Mouse (Mus musculus): ENCODE results near the gene Cngb1. TPM values are rescaled to one million over a fixed set of nuclear protein-coding genes. Genes with fewer than 3 reads are reported as not detected.

The Cngb1 gene
- polyA plus RNA-seq, 1 experiment from 2014 or later, result 0.28 TPM

- Histone ChIP-seq H3K4me2 (ENCODE audit: low read depth, low read length) (no peak overlapping the region), H3K9me3 (replicated peaks; ENCODE audit: control insufficient read depth, low read length) (no peaks in the 10 kb centered on the region), H3K4me1 (ENCODE audit: control insufficient read depth, insufficient read depth, low read length) (no peaks in the 10 kb centered on the region), H3K4me3 (replicated peaks; ENCODE audit: low read length) (no peak overlapping the region), H3K27me3 (ENCODE audit: control insufficient read depth, insufficient read depth, low read length) (no peaks in the 10 kb centered on the region), H3K9ac (ENCODE audit: low read length) (no peak overlapping the region), H3K36me3 (ENCODE audit: control insufficient read depth, insufficient read depth, low read length) (no peaks in the 10 kb centered on the region), H3K27ac (ENCODE audit: low read length) (no peak overlapping the region)
- ATAC-seq (ENCODE audit: insufficient read depth, low FRiP score), result no peak
- 63% methylated on average over 18 of the region's 18 CpGs for WGBS
These were observed 6.5 kb upstream of the Cngb1 start for GRCm38 (mm10) chr8:95312836-95313235.

- no peak for ATAC-seq (ENCODE audit: insufficient read depth, low FRiP score)
- H3K4me2 ChIP-seq (ENCODE audit: low read depth, low read length), result no peak within 1 kb of the TSS
- H3K4me3 ChIP-seq (replicated peaks; ENCODE audit: low read length), result no peak within 1 kb of the TSS
- no peaks in the 10 kb centered on the region for H3K4me1 ChIP-seq (ENCODE audit: control insufficient read depth, insufficient read depth, low read length)
- 37% methylated on average over 6 of the region's 6 CpGs for WGBS
- no peak within 1 kb of the TSS for H3K9ac ChIP-seq (ENCODE audit: low read length)
- no peaks in the 10 kb centered on the region for H3K36me3 ChIP-seq (ENCODE audit: control insufficient read depth, insufficient read depth, low read length)
- H3K9me3 ChIP-seq (replicated peaks; ENCODE audit: control insufficient read depth, low read length), result no peaks in the 10 kb centered on the region
- H3K27ac ChIP-seq (ENCODE audit: low read length), result no peak within 1 kb of the TSS
- no peaks in the 10 kb centered on the region for H3K27me3 ChIP-seq (ENCODE audit: control insufficient read depth, insufficient read depth, low read length)
These were observed 4.1 kb upstream of the Cngb1 start, which contains the start of gene Tepp for GRCm38 (mm10) chr8:95310342-95310970. TSS of gene Tepp (plus strand) at chr8:95310566.

GRCm38 (mm10) chr8:95305526-95305925 lies 859 bp downstream of the Cngb1 start:
- H3K9me3 ChIP-seq (replicated peaks; ENCODE audit: control insufficient read depth, low read length), result no peaks in the 10 kb centered on the region
- no peak overlapping the region for H3K4me2 ChIP-seq (ENCODE audit: low read depth, low read length)
- no peak overlapping the region for H3K9ac ChIP-seq (ENCODE audit: low read length)
- H3K36me3 ChIP-seq (ENCODE audit: control insufficient read depth, insufficient read depth, low read length), result no peaks in the 10 kb centered on the region
- 59% methylated on average over 4 of the region's 4 CpGs for WGBS
- no peak overlapping the region for H3K27ac ChIP-seq (ENCODE audit: low read length)
- H3K4me3 ChIP-seq (replicated peaks; ENCODE audit: low read length), result no peak overlapping the region
- no peaks in the 10 kb centered on the region for H3K4me1 ChIP-seq (ENCODE audit: control insufficient read depth, insufficient read depth, low read length)
- no peaks in the 10 kb centered on the region for H3K27me3 ChIP-seq (ENCODE audit: control insufficient read depth, insufficient read depth, low read length)
- no peak for ATAC-seq (ENCODE audit: insufficient read depth, low FRiP score)

DNA sequence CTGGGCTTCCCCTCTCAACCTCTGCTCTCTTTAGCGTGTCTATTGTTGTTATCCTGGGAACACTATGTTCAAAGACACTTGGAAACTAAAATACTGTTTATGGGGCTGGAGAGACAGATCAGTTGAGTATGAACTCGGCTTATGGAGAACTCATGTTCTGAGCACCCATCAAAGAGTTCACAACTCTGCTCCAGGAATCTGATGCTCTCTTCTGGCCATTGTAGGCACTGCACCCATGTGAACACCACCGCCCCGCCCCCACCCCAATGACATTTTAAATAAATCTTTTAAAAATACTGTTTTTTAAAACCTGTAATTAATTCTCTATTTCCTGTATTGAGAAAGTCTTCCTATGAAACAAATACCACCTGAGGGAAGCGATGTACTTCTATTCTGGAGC lies 4.0 kb downstream of the Cngb1 start:
- Histone ChIP-seq H3K9me3 (replicated peaks; ENCODE audit: control insufficient read depth, low read length) (no peaks in the 10 kb centered on the region), H3K36me3 (ENCODE audit: control insufficient read depth, insufficient read depth, low read length) (no peaks in the 10 kb centered on the region), H3K4me1 (ENCODE audit: control insufficient read depth, insufficient read depth, low read length) (no peaks in the 10 kb centered on the region), H3K9ac (ENCODE audit: low read length) (no peak overlapping the region), H3K4me3 (replicated peaks; ENCODE audit: low read length) (no peak overlapping the region), H3K27ac (ENCODE audit: low read length) (no peak overlapping the region), H3K4me2 (ENCODE audit: low read depth, low read length) (no peak overlapping the region), H3K27me3 (ENCODE audit: control insufficient read depth, insufficient read depth, low read length) (no peaks in the 10 kb centered on the region)
- ATAC-seq (ENCODE audit: insufficient read depth, low FRiP score), result no peak
- WGBS, result 12% methylated on average over 5 of the region's 5 CpGs

GRCm38 (mm10) chr8:95293891-95294290 lies 12.5 kb downstream of the Cngb1 start:
- H3K36me3 ChIP-seq (ENCODE audit: control insufficient read depth, insufficient read depth, low read length), result no peaks in the 10 kb centered on the region
- ATAC-seq (ENCODE audit: insufficient read depth, low FRiP score), result peak; percentile 86
- H3K9me3 ChIP-seq (replicated peaks; ENCODE audit: control insufficient read depth, low read length), result no peaks in the 10 kb centered on the region
- H3K4me2 ChIP-seq (ENCODE audit: low read depth, low read length), result peak overlapping the region; percentile 35
- peak overlapping the region; percentile 31 for H3K9ac ChIP-seq (ENCODE audit: low read length)
- H3K27ac ChIP-seq (ENCODE audit: low read length), result peak overlapping the region; percentile 62
- peak overlapping the region; percentile 20 for H3K4me3 ChIP-seq (replicated peaks; ENCODE audit: low read length)
- H3K27me3 ChIP-seq (ENCODE audit: control insufficient read depth, insufficient read depth, low read length), result no peaks in the 10 kb centered on the region; the same call in 1 of the 2 replicates
- 52% methylated on average over 7 of the region's 7 CpGs for WGBS
- no peaks in the 10 kb centered on the region for H3K4me1 ChIP-seq (ENCODE audit: control insufficient read depth, insufficient read depth, low read length)

DNA sequence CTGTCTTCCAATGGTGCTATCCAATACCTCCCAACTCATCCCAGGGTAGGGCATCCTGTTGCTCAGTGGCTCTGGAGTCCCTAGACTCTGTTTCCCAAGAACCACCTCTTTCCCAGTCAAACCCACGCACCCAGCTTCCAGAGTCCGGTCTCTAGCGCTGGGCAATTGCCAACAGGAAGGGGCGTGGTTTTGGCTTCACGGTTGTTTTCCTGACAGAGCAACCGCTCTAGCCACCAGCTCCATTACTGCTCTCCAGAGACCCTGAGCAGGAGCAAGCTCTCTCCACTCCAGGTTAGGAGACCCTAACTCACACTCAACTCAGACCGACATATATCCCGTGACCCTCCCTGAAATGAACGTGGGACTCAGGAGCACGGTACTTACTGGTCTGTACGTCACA lies 13.2 kb downstream of the Cngb1 start:
- Histone ChIP-seq H3K27me3 (ENCODE audit: control insufficient read depth, insufficient read depth, low read length) (no peaks in the 10 kb centered on the region; the same call in 1 of the 2 replicates), H3K4me1 (ENCODE audit: control insufficient read depth, insufficient read depth, low read length) (no peaks in the 10 kb centered on the region), H3K36me3 (ENCODE audit: control insufficient read depth, insufficient read depth, low read length) (no peaks in the 10 kb centered on the region), H3K4me2 (ENCODE audit: low read depth, low read length) (peak overlapping the region; percentile 35), H3K27ac (ENCODE audit: low read length) (no peak overlapping the region; the same call in 1 of the 2 replicates), H3K4me3 (replicated peaks; ENCODE audit: low read length) (peak overlapping the region; percentile 20; the same call in 1 of the 2 replicates), H3K9me3 (replicated peaks; ENCODE audit: control insufficient read depth, low read length) (no peaks in the 10 kb centered on the region), H3K9ac (ENCODE audit: low read length) (peak overlapping the region; percentile 35; the same call in 1 of the 2 replicates)
- WGBS, result 64% methylated on average over 11 of the region's 11 CpGs
- no peak for ATAC-seq (ENCODE audit: insufficient read depth, low FRiP score)

- 58% methylated on average over 6 of the region's 6 CpGs for WGBS
- Histone ChIP-seq H3K4me3 (replicated peaks; ENCODE audit: low read length) (no peak overlapping the region), H3K4me1 (ENCODE audit: control insufficient read depth, insufficient read depth, low read length) (no peaks in the 10 kb centered on the region), H3K36me3 (ENCODE audit: control insufficient read depth, insufficient read depth, low read length) (no peaks in the 10 kb centered on the region), H3K9ac (ENCODE audit: low read length) (no peak overlapping the region), H3K27me3 (ENCODE audit: control insufficient read depth, insufficient read depth, low read length) (no peaks in the 10 kb centered on the region), H3K9me3 (replicated peaks; ENCODE audit: control insufficient read depth, low read length) (no peaks in the 10 kb centered on the region), H3K27ac (ENCODE audit: low read length) (no peak overlapping the region), H3K4me2 (ENCODE audit: low read depth, low read length) (no peak overlapping the region)
- no peak for ATAC-seq (ENCODE audit: insufficient read depth, low FRiP score)
These were observed 17.2 kb downstream of the Cngb1 start for GRCm38 (mm10) chr8:95289066-95289650.

DNA sequence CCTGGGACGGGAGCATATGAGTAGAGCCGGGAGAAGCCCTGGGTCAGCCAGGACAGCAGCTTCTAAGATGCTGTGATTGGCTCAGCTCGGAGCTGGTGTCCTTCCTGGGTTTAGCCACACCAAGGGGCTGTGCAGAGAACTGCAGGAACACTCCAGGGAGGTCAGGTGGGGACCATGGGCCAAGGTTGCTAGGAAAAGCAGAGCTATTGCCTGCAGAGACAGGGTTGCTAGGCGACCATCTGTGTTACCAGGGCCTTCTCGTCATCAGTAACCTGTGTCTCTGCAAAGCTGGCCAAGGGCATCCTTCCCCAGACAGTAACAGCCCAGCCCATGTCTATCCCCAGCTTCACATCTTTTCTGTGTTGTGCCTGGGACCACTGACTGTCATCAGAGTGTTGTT lies 24.9 kb downstream of the Cngb1 start:
- ATAC-seq (ENCODE audit: insufficient read depth, low FRiP score), result no peak
- WGBS, result 59% methylated on average over 5 of the region's 5 CpGs
- H3K27ac ChIP-seq (ENCODE audit: low read length), result no peak overlapping the region

GRCm38 (mm10) chr8:95272871-95273270 lies 33.5 kb downstream of the Cngb1 start:
- no peak overlapping the region for H3K4me3 ChIP-seq (replicated peaks; ENCODE audit: low read length)
- no peak overlapping the region for H3K4me2 ChIP-seq (ENCODE audit: low read depth, low read length)
- ATAC-seq (ENCODE audit: insufficient read depth, low FRiP score), result no peak
- no peaks in the 10 kb centered on the region for H3K4me1 ChIP-seq (ENCODE audit: control insufficient read depth, insufficient read depth, low read length)
- WGBS, result 31% methylated on average over 2 of the region's 2 CpGs
- H3K9me3 ChIP-seq (replicated peaks; ENCODE audit: control insufficient read depth, low read length), result no peaks in the 10 kb centered on the region
- no peak overlapping the region for H3K9ac ChIP-seq (ENCODE audit: low read length)
- H3K27me3 ChIP-seq (ENCODE audit: control insufficient read depth, insufficient read depth, low read length), result no peaks in the 10 kb centered on the region
- H3K36me3 ChIP-seq (ENCODE audit: control insufficient read depth, insufficient read depth, low read length), result no peaks in the 10 kb centered on the region
- no peak overlapping the region for H3K27ac ChIP-seq (ENCODE audit: low read length)

More for the DNA sequence above, 24.9 kb downstream of the Cngb1 start:
- Histone ChIP-seq H3K4me2 (ENCODE audit: low read depth, low read length) (no peak overlapping the region), H3K9ac (ENCODE audit: low read length) (no peak overlapping the region), H3K27me3 (ENCODE audit: control insufficient read depth, insufficient read depth, low read length) (no peaks in the 10 kb centered on the region), H3K36me3 (ENCODE audit: control insufficient read depth, insufficient read depth, low read length) (no peaks in the 10 kb centered on the region), H3K4me1 (ENCODE audit: control insufficient read depth, insufficient read depth, low read length) (no peaks in the 10 kb centered on the region), H3K9me3 (replicated peaks; ENCODE audit: control insufficient read depth, low read length) (no peaks in the 10 kb centered on the region), H3K4me3 (replicated peaks; ENCODE audit: low read length) (no peak overlapping the region)

Data from stomach, embryonic 16.5 days (tissue).